Mouse (Mus musculus) spleen, postnatal 10 days (tissue): ENCODE results near the gene Myo16.

Experiments
- DNase-seq, 2 experiments: peaks; one replicate each; pipeline ENCODE4 v3.0.0; 2021 to 2022; ENCODE audit warnings: low spot score in 2 of 2

Myo16 gene

GRCm38 (mm10) chr8:10619689-10620088 is 466.0 kb downstream of the Myo16 start:
- no peak for DNase-seq

- no peak for DNase-seq
Measured at GRCm38 (mm10) chr8:10625262-10625661, 471.6 kb downstream of the Myo16 start.

GRCm38 (mm10) chr8:10628725-10629124 is 475.0 kb downstream of the Myo16 start:
- DNase-seq = no peak

DNA sequence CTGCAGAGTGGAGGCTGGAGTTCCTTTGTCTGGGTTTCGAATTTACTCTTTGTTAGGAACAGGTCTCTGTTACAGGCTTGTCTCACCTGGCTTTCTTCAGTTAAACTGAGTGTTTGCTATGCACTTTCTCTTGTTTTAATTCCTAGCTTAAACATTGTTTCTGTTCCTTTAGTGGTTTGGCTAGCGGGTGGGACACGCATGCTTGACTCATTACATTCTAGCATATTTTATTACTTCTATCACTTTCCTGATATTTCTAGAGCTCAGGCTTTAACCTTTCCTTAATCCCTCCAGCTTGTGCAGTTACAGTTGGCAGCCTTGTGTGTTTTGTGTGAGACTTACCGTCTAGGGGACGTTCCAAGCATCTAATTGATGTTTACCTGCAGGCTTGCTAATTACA is 476.2 kb downstream of the Myo16 start:
- DNase-seq = no peak

- no peak for DNase-seq
Measured at GRCm38 (mm10) chr8:10631006-10631405, 477.3 kb downstream of the Myo16 start.

- no peak for DNase-seq
Measured at GRCm38 (mm10) chr8:10632603-10633002, 478.9 kb downstream of the Myo16 start.

GRCm38 (mm10) chr8:10633360-10634140 is 479.8 kb downstream of the Myo16 start:
- DNase-seq = peak in 1 of 2 experiments; percentile 17

- peak in 1 of 2 experiments; percentile 28 for DNase-seq
Measured at GRCm38 (mm10) chr8:10634421-10634820, 480.7 kb downstream of the Myo16 start.

DNA sequence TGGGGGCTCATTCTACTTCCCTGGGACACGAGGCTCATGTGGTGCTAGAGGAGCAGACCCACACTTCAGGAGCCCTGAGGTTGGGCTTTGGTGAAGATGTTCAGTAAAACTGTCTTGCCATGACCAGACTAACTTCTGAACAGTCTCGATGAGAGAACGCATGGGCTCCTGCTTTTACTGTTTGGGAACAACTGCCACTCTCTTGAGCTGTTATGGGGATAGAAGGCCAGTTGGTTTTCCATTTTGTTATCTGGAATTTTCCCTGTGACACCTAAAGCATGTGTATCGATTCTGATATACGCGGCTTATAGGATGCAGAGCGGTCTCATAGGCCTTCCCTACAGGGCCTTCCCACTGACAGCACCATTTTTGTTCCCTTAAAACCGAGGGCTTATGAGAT is 485.2 kb downstream of the Myo16 start:
- no peak for DNase-seq

- no peak for DNase-seq
Measured at GRCm38 (mm10) chr8:10640176-10640810, 486.6 kb downstream of the Myo16 start.

DNA sequence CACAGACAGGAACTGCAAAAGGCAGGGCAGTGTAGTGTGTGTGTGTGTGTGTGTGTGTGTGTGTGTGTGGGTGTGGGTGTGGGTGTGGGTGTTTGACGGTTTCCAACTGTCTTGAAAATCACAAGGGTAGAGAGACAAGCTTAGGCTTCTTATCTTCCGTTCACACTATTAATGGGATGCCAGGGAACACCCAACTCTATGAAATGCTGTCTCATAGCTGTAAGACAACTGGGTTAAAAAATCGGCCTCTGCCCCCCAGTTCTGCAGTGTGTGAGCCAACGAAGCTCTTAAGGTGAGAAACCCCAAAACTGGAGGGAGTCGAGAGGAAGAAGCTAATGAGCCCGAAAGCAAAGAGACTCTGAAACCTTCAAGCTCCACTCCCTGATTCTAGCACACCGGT is 487.1 kb downstream of the Myo16 start:
- peak in 1 of 2 experiments; percentile 20 for DNase-seq

GRCm38 (mm10) chr8:10641343-10641742 is 487.6 kb downstream of the Myo16 start:
- DNase-seq = no peak

DNA sequence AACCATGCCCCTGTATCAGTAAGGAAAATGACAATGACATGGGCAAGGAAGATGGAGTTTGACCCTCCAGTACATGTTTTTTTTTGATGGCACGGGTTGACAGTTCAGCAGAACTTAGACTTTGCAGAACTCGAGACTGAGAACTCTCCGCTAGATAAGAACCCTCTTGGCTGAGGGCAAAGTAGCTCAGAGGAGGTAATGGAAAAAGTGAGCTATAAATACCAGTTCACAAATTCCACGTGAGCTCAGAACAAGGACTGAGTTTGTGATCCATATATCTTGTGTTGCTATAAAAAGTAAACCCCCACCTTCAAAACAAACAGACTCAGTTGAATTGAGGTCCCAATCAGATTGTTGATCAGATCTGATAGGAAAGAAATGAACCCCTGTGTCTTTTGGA is 489.5 kb downstream of the Myo16 start:
- DNase-seq = no peak

DNA sequence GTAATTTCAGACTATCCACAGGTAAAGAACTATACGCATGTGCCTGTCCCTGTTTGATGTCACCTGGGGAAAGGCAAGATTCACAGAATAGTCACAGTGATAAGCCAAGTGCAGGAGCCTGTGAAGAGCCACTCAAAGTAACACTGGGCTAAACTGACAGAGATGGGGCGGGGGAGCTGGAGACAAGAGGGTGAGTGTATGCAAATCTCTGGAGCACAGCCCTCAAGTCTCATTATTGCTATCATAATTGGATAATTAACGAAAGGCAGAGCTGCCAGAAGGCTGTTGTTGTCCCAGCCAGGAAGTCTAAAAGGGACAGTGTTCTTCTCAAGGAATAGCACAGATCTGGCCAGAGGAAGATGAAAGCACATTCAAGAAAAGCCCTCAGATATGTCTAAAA is 490.8 kb downstream of the Myo16 start:
- no peak for DNase-seq

DNA sequence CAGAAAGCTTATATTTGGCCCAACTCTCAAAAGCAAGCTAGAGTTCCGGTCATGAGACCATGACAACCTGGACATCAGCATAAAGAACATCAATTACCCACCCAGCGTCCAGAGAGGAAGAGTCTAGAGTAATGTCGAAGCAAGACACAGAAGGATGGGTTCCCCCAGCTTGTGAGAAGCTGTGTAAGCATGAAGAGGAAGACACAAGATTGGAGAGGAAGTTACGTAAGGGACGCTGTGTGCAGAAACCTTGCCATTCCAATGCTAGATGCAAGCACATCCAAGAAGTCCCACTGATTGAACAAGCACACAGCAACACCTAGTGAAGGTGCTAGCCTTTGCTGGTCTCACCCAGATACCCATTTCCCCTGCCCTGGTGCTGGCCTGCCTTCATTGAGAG is 492.0 kb downstream of the Myo16 start:
- DNase-seq = no peak

DNA sequence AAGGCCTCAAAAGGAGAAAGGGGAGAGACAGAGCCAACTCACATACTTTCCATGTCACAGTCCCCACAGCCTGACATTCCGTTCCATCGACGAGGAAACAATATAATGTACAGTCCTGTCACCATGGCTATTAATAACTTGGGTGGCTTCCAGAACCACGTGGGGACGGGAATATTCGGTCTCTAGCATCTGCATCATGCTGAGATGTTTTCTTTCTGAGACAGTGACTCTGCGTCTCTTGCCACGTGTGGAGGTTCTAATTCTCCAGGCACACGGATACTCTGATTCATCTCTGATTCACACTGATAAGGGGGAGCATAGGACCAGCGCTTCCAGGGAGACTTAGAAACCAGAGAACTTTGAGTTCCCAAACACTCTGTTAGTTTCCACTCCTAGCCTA is 492.8 kb downstream of the Myo16 start:
- no peak for DNase-seq

- DNase-seq = no peak
Measured at GRCm38 (mm10) chr8:10651546-10652315, 498.0 kb downstream of the Myo16 start.

DNA sequence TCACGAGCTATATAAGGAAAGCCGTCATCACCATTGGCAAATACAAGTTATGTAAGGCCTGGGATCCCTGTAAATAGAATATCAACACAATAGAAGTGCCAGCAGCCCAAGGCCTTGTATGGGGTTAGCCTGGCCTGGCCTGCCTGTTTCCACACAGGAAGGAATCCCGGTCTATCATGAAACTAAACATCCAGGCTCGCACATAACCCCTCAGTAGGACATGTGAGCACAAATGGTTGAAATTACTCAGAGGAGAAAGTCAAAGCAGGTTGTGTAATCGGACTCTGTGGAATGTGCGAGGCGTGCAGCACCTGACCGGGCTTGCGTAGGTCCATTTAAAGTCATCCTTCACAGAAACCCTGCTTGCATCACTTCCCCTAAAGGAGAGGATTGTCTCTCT is 499.6 kb downstream of the Myo16 start:
- no peak for DNase-seq

- no peak for DNase-seq
Measured at GRCm38 (mm10) chr8:10654922-10655518, 501.3 kb downstream of the Myo16 start.

DNA sequence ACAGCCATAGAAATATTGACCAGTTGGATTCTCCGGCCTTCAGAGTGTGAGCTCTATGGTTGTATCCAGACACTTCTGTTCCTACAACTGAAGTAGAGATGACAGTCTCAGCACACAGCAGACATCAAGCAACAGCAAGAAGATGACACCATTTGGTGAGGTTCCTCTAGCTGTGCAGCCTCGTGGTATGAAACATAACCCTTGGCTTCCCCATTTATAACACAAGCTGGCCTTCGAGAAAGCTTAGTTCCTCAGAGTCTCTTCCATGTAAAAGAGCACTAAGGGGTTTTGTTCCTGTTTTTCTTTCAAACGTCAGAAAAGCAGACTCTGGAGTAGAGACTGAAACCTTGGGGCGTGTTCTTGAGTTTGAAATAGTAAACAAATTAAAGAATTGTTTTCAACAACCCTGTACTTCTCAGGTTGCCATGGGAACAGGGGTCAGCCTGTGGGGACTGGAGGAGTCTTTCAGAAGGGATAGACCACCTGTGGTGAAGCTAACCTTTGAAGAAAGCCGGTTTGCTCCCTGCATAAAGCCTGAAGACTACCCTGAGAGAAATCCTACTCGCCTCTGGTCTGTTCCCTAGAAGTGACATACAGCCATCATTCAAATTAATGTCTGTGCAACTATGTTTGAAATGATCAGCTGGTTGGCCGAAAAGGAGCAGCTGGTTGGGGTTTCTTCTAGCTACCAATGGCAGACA is 510.2 kb downstream of the Myo16 start:
- DNase-seq = no peak

GRCm38 (mm10) chr8:10664861-10665543 is 511.3 kb downstream of the Myo16 start:
- no peak for DNase-seq
